Mouse (Mus musculus) stomach, postnatal 0 days (tissue): ENCODE data around the gene Emx1.

ENCODE experiments used
- CTCF ChIP-seq: IDR thresholded peaks from 2 replicates; pipeline ENCODE4 v1.5.1; 2016; ENCODE audit warnings: antibody characterized with exemption, low read depth, mild to moderate bottlenecking, moderate library complexity
- EP300 ChIP-seq: optimal IDR thresholded peaks from 2 replicates; pipeline ENCODE3; 2016; ENCODE audit warnings: antibody characterized with exemption

- TF ChIP-seq EP300 (no peak), CTCF (no peak)
Measured at GRCm38 (mm10) chr6:85210686-85211085, 23.4 kb downstream of the Emx1 start.
